Mouse (Mus musculus) ES-Bruce4 (cell line): ENCODE results near the gene Amd1. TPM values are rescaled to one million over a fixed set of nuclear protein-coding genes. Genes with fewer than 3 reads are reported as not detected.

Experiments
- H3K27ac ChIP-seq: 2 replicates; pipeline ENCODE4 v1.5.1; 2012; ENCODE audit warnings: low read length, inconsistent platforms; ENCODE audit not compliant: insufficient read depth
- H3K27me3 ChIP-seq: 2 replicates; pipeline ENCODE4 v1.6.1; 2012; ENCODE audit warnings: mild to moderate bottlenecking, low read length, inconsistent platforms; ENCODE audit not compliant: control insufficient read depth, poor library complexity, insufficient read depth, severe bottlenecking
- H3K36me3 ChIP-seq: 2 replicates; pipeline ENCODE4 v1.6.1; 2012; ENCODE audit warnings: inconsistent platforms, mild to moderate bottlenecking, low read length, moderate library complexity; ENCODE audit not compliant: control insufficient read depth, poor library complexity, insufficient read depth, severe bottlenecking
- H3K4me1 ChIP-seq: one replicate; pipeline ENCODE4 v1.8.1; 2011; ENCODE audit warnings: low read length; ENCODE audit not compliant: control insufficient read depth, insufficient read depth
- H3K4me3 ChIP-seq: 2 replicates; pipeline ENCODE4 v1.5.1; 2011; ENCODE audit warnings: low read depth, mild to moderate bottlenecking, low read length
- H3K9ac ChIP-seq: 2 replicates; pipeline ENCODE4 v1.6.1; 2012; ENCODE audit warnings: low read depth, mild to moderate bottlenecking, inconsistent platforms; ENCODE audit not compliant: poor library complexity, severe bottlenecking
- H3K9me3 ChIP-seq: replicated peaks from 2 replicates; pipeline ENCODE4 v1.6.1; 2012; ENCODE audit warnings: mild to moderate bottlenecking, low read length, inconsistent platforms; ENCODE audit not compliant: control insufficient read depth, poor library complexity, insufficient read depth, severe bottlenecking
- CTCF ChIP-seq: IDR thresholded peaks from one replicate; pipeline ENCODE4 v1.8.1; 2011; ENCODE audit warnings: low read depth, low read length
- EP300 ChIP-seq: IDR thresholded peaks from 2 replicates; pipeline ENCODE4 v1.6.1; 2011; ENCODE audit warnings: low read depth, low read length; ENCODE audit not compliant: insufficient read depth
- POLR2A ChIP-seq: IDR thresholded peaks from one replicate; pipeline ENCODE4 v1.8.1; 2011; ENCODE audit warnings: low read length; ENCODE audit not compliant: insufficient read depth
- polyA plus RNA-seq: library from polyadenylated mRNA; stranded (reverse); fragments of >200 nt; gene quantifications from 2 replicates; pipeline ENCODE4 v1.2.4, GENCODE M21; 2011; ENCODE audit warnings: low read depth; ENCODE audit not compliant: missing spikeins, insufficient read depth, insufficient read length

Gene Amd1
- polyA plus RNA-seq, 1 experiment, result 150 TPM

DNA sequence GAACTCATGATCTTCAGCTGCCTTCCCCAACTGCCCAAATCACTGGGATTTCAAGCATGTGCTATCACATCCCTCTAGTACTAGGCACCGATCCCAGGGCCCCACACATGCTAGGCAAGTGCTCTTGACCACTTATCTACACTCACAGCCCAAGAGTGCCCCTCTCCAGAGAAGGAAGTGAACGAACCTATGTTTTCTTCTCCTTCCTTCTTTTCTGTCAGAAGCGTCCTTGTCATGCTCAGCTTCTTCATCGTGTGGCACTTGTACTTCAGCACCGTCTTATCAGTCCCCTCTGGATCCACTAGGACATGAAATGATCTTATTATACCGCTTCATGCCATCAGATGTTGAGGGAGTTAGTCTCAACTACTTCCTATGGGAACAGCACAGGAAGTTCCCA is 51.0 kb downstream of the Amd1 start:
- no peaks in the 10 kb centered on the region for H3K27me3 ChIP-seq
- no peak overlapping the region for H3K27ac ChIP-seq
- peaks cover 26% of the 10 kb centered on the region for H3K36me3 ChIP-seq
- no peak overlapping the region for H3K4me3 ChIP-seq
- no peak for TF ChIP-seq EP300
- no peak for TF ChIP-seq CTCF
- no peak for TF ChIP-seq POLR2A
- H3K4me1 ChIP-seq, result no peaks in the 10 kb centered on the region
- no peak overlapping the region for H3K9ac ChIP-seq
- H3K9me3 ChIP-seq, result no peaks in the 10 kb centered on the region

- H3K27ac ChIP-seq, result no peak overlapping the region
- no peak for TF ChIP-seq EP300
- no peak for TF ChIP-seq POLR2A
- no peak for TF ChIP-seq CTCF
- no peaks in the 10 kb centered on the region for H3K9me3 ChIP-seq
- H3K36me3 ChIP-seq, result peaks cover 26% of the 10 kb centered on the region
- H3K27me3 ChIP-seq, result no peaks in the 10 kb centered on the region
- no peak overlapping the region for H3K4me3 ChIP-seq
- H3K9ac ChIP-seq, result no peak overlapping the region
- no peaks in the 10 kb centered on the region for H3K4me1 ChIP-seq
Measured at GRCm38 (mm10) chr10:40249625-40250024, 52.4 kb downstream of the Amd1 start.

DNA sequence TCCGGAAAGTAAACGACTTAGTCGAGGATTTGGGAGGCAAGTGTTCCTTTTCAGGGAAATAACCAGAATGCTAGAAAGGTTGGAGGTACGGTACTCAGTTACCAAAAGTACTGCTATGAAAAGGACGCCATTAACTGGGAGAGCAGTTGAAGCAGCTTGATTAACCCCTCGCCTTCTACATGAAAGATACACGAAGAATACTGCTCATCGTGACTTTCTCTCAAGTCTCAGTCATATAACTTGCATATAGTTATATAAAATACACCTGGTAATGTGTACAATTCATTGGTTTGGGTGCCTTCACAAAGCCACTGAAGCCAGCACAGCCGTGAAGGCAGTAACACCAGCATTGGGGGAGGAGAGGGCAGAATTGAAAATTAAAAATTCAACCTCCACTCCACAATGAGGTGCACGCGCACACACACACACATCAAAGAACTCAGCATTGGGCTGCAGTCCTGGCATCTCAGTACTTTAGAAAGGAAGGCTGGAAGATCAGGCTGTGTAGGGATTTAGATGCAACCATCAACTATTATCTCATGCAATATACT is 54.7 kb downstream of the Amd1 start:
- Histone ChIP-seq H3K36me3 (peaks cover 29% of the 10 kb centered on the region), H3K27ac (no peak overlapping the region)

GRCm38 (mm10) chr10:40246374-40247165 is 55.4 kb downstream of the Amd1 start, which contains the start of gene Rpf2:
TSS of gene Rpf2 (minus strand) at chr10:40247036.
- Histone ChIP-seq H3K4me3 (peak within 1 kb of the TSS; percentile 98), H3K27me3 (no peaks in the 10 kb centered on the region), H3K27ac (no peak within 1 kb of the TSS), H3K9ac (peak within 1 kb of the TSS; percentile 90), H3K4me1 (no peaks in the 10 kb centered on the region), H3K36me3 (peaks cover 29% of the 10 kb centered on the region), H3K9me3 (no peaks in the 10 kb centered on the region)
- TF ChIP-seq CTCF (no peak), EP300 (0 out of 2 replicates have a peak, but pooled peaks have one; percentile 31)

More for the DNA sequence above, 54.7 kb downstream of the Amd1 start:
- no peak for TF ChIP-seq EP300
- H3K9me3 ChIP-seq, result no peaks in the 10 kb centered on the region
- peak overlapping the region; percentile 98 for H3K4me3 ChIP-seq
- H3K9ac ChIP-seq, result peak overlapping the region; percentile 90; the same call in 1 of the 2 replicates
- no peaks in the 10 kb centered on the region for H3K27me3 ChIP-seq
- H3K4me1 ChIP-seq, result no peaks in the 10 kb centered on the region

DNA sequence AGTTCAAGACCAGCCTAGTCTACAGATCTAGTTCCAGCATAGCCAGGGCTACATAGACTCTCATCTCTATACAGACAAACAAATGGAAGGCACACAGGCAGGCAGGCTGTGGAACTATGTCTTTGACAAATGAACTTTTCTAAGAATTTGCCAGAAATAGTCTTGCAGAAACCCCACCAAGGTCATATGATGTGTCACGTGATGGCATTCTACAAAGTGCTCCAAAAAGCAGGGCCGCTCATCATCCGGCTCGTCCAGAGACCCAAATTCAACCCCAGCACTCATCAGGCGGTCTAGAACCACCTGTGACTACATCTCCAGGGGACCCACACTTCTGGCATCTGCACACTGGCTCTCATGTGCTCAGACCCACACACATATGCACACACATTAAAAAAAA is 64.2 kb downstream of the Amd1 start:
- Histone ChIP-seq H3K36me3 (peaks cover 32% of the 10 kb centered on the region), H3K9me3 (no peaks in the 10 kb centered on the region), H3K4me3 (no peak overlapping the region), H3K4me1 (no peaks in the 10 kb centered on the region), H3K27me3 (no peaks in the 10 kb centered on the region), H3K9ac (no peak overlapping the region), H3K27ac (no peak overlapping the region)
- no peak for TF ChIP-seq POLR2A
- TF ChIP-seq EP300, result no peak
- TF ChIP-seq CTCF, result no peak

Other genes with a start within 250 kb of the Amd1 start
- gene Slc16a10, start 159.9 kb downstream of the Amd1 start, polyA plus RNA-seq, result 4.7 and 5.4 TPM in 2 replicates
- gene Rpf2, start 55.1 kb downstream of the Amd1 start, polyA plus RNA-seq, result 141 and 154 TPM in 2 replicates
- 42.3 and 44.7 TPM in 2 replicates for gene Gtf3c6, start 44.1 kb downstream of the Amd1 start, polyA plus RNA-seq
- gene Cdk19, start 37.4 kb upstream of the Amd1 start, polyA plus RNA-seq, result 14.1 and 16.0 TPM in 2 replicates